Mouse (Mus musculus): ENCODE data around the gene Gm20721.

- TF ChIP-seq CTCF (IDR thresholded peaks at IDR 0.05; ENCODE audit: insufficient read depth, low read depth, low read length) (no peak), POLR2A (IDR thresholded peaks at IDR 0.05; ENCODE audit: insufficient read depth, low read depth, low read length) (no peak)
These were observed 34.3 kb downstream of the Gm20721 start for GRCm38 (mm10) chr2:174312118-174312647.
